Mouse (Mus musculus) heart, embryonic 12.5 days (tissue): Measurements from ENCODE around the gene Cotl1. TPM values are rescaled to one million over a fixed set of nuclear protein-coding genes. Genes with fewer than 3 reads are reported as not detected.
A peak's percentile ranks its signal among the peaks of the same experiment; 100 is the strongest.

ENCODE experiments used
- ATAC-seq: fragments of 200-750 bp; cut with Nextera tagmentation; 2 replicates; pipeline ENCODE4 v1.8.0; 2017; ENCODE audit warnings: moderate TSS enrichment, moderate library complexity; ENCODE audit not compliant: insufficient number of reproducible peaks, low FRiP score
- H3K27ac ChIP-seq: fragments of 300-500 bp; sonication (generic); 2 replicates; pipeline ENCODE4 v1.5.1; 2016; ENCODE audit warnings: mild to moderate bottlenecking, moderate library complexity; ENCODE audit not compliant: poor library complexity, severe bottlenecking
- H3K27me3 ChIP-seq: fragments of 300-500 bp; sonication (generic); replicated peaks from 2 replicates; pipeline ENCODE4 v1.6.1; 2016; ENCODE audit warnings: mild to moderate bottlenecking, moderate library complexity
- H3K36me3 ChIP-seq: fragments of 300-500 bp; sonication (generic); 2 replicates; pipeline ENCODE4 v1.6.1; 2016; ENCODE audit warnings: mild to moderate bottlenecking, moderate library complexity
- H3K4me1 ChIP-seq: fragments of 300-500 bp; sonication (generic); replicated peaks from 2 replicates; pipeline ENCODE4 v1.6.1; 2016; ENCODE audit warnings: mild to moderate bottlenecking
- H3K4me2 ChIP-seq: fragments of 300-500 bp; sonication (generic); 2 replicates; pipeline ENCODE4 v1.6.1; 2016; ENCODE audit warnings: mild to moderate bottlenecking, moderate library complexity
- H3K4me3 ChIP-seq: fragments of 300-500 bp; sonication (generic); 2 replicates; pipeline ENCODE4 v1.5.1; 2016; ENCODE audit warnings: mild to moderate bottlenecking
- H3K9ac ChIP-seq: fragments of 300-500 bp; sonication (generic); 2 replicates; pipeline ENCODE4 v1.6.1; 2016; ENCODE audit warnings: mild to moderate bottlenecking, moderate library complexity
- H3K9me3 ChIP-seq: fragments of 300-500 bp; sonication (generic); replicated peaks from 2 replicates; pipeline ENCODE4 v1.6.1; 2016; ENCODE audit warnings: mild to moderate bottlenecking, moderate library complexity
- WGBS: fragments of 180-500 bp; shearing (Covaris S2); methylation state at CpG from one replicate; pipeline ENCODE4 v1.1.7; 2016; 5-methylcytosine and 5-hydroxymethylcytosine counted together
- polyA plus RNA-seq: library from polyadenylated mRNA; unstranded; fragments of >200 nt; fragmentation: Nextera tagmentation; extraction: Ambion mirVana; gene quantifications from 2 replicates; pipeline ENCODE4 v1.2.1, GENCODE M21; 2016

Cotl1 gene
- 40.6 and 54.2 TPM in 2 replicates for polyA plus RNA-seq

DNA sequence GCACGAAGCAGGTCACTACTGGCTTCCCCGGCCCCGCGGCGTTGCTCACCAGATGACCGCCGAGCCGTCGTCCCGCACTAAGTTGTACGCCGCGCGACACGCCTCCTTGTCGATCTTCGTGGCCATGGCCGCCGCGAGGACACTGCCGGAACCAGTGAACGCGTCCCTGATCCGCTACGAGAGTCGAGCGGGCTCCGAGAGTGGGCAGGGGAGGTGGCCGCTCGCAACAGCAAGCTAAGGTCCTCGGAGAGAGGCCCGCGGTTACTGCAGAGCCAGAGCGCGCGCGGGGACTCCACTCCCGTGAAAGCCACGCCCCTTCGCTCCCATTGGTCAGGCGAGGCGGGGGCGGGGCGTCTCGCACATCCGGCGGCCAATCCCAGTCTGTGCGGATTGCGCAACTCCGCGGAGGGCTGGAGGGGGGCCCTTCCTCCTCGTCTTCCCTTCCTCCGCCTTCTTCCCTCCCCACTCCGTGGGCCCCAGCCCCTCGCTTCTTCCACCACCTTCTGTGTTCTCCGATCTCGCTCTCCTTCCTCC lies at the start of gene Cotl1:
Gene Cotl1 (minus strand): TSS at position 270 of the 534 bp plus-strand sequence.
- Histone ChIP-seq H3K4me2 (peak within 1 kb of the TSS; percentile 88), H3K4me3 (peak within 1 kb of the TSS; percentile 67), H3K36me3 (no peaks in the 10 kb centered on the region), H3K9ac (peak within 1 kb of the TSS; percentile 81), H3K4me1 (peaks cover 39% of the 10 kb centered on the region), H3K27me3 (0 out of 2 replicates have a peak, but pooled peaks cover 2% of the 10 kb centered on the region), H3K27ac (peak within 1 kb of the TSS; percentile 67), H3K9me3 (no peaks in the 10 kb centered on the region)
- WGBS: under 1% methylated on average over 57 of the region's 57 CpGs
- peak; percentile 94 for ATAC-seq

GRCm38 (mm10) chr8:119888012-119888411 lies 47.7 kb upstream of the Cotl1 start:
- Histone ChIP-seq H3K4me3 (no peak overlapping the region), H3K27ac (no peak overlapping the region), H3K9me3 (no peaks in the 10 kb centered on the region), H3K36me3 (no peaks in the 10 kb centered on the region), H3K4me2 (no peak overlapping the region), H3K9ac (no peak overlapping the region), H3K4me1 (peaks cover 15% of the 10 kb centered on the region), H3K27me3 (peaks cover 4% of the 10 kb centered on the region; the same call in 1 of the 2 replicates)
- no peak for ATAC-seq
- 71% methylated on average over 4 of the region's 4 CpGs for WGBS

DNA sequence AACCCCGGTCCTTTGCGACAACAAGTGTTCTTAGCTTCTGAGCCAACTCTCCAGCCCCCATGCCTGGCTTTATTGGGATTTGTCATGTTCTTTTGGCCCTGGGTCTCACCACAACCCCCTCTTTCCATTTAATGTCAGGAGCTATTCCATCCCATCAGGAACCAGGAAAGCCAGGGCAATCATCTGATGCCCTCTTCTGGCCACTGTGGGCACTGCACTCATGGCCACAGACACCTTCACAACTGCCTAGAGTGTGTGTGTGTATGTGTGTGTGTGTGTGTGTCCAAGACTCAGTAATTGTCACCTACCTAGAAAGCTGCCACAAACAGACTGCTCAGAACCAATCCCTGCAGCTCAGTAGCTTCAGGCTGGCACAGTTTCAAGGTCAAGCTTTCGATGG lies 46.8 kb upstream of the Cotl1 start:
- WGBS: 90% methylated on average over 3 of the region's 3 CpGs

GRCm38 (mm10) chr8:119885612-119886011 lies 45.3 kb upstream of the Cotl1 start:
- ATAC-seq: peak; percentile 71
- Histone ChIP-seq H3K4me2 (peak overlapping the region; percentile 8; the same call in 1 of the 2 replicates), H3K4me1 (peaks cover 15% of the 10 kb centered on the region), H3K36me3 (no peaks in the 10 kb centered on the region), H3K9ac (no peak overlapping the region), H3K27ac (peak overlapping the region; percentile 28; the same call in 1 of the 2 replicates), H3K4me3 (no peak overlapping the region), H3K27me3 (peaks cover 4% of the 10 kb centered on the region), H3K9me3 (no peaks in the 10 kb centered on the region)
- WGBS: 29% methylated on average over 3 of the region's 3 CpGs

More for the DNA sequence above, 46.8 kb upstream of the Cotl1 start:
- H3K4me2 ChIP-seq: no peak overlapping the region
- H3K36me3 ChIP-seq: no peaks in the 10 kb centered on the region
- no peak overlapping the region for H3K4me3 ChIP-seq
- ATAC-seq: no peak
- H3K4me1 ChIP-seq: peaks cover 15% of the 10 kb centered on the region
- H3K27me3 ChIP-seq: peaks cover 4% of the 10 kb centered on the region; the same call in 1 of the 2 replicates
- H3K9me3 ChIP-seq: no peaks in the 10 kb centered on the region
- H3K9ac ChIP-seq: no peak overlapping the region
- H3K27ac ChIP-seq: no peak overlapping the region

DNA sequence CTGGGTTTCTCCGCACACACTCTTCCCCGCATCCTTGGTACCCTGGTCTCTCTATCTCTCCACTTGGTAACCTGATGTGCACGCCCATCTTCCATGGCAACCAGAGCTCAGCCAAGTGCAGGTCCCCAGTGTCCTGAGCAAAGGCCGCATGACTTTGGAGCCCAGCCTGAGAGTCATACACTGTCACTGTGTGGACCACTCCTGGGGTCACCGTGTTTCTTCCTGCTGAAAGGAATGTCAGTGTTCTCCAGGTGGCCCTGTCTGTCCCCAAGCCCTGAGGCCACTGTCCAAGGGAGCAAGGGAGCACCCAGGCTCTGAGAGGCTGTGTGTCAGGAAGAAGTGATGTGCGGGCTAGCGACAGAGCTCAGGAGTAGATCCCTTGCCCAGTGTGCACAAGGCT lies 42.9 kb upstream of the Cotl1 start:
- Histone ChIP-seq H3K36me3 (peaks cover 4% of the 10 kb centered on the region; the same call in 1 of the 2 replicates), H3K9me3 (no peaks in the 10 kb centered on the region), H3K4me2 (no peak overlapping the region), H3K4me1 (peaks cover 13% of the 10 kb centered on the region), H3K27me3 (peaks cover 9% of the 10 kb centered on the region), H3K27ac (no peak overlapping the region), H3K4me3 (no peak overlapping the region), H3K9ac (no peak overlapping the region)
- WGBS: 82% methylated on average over 7 of the region's 7 CpGs
- no peak for ATAC-seq

GRCm38 (mm10) chr8:119881917-119882316 lies 41.6 kb upstream of the Cotl1 start:
- no peak overlapping the region for H3K27ac ChIP-seq
- H3K9ac ChIP-seq: no peak overlapping the region
- peaks cover 13% of the 10 kb centered on the region for H3K4me1 ChIP-seq
- peaks cover 6% of the 10 kb centered on the region; the same call in 1 of the 2 replicates for H3K36me3 ChIP-seq
- H3K4me2 ChIP-seq: no peak overlapping the region
- 73% methylated on average over 8 of the region's 8 CpGs for WGBS
- no peaks in the 10 kb centered on the region for H3K9me3 ChIP-seq
- ATAC-seq: no peak
- H3K27me3 ChIP-seq: peaks cover 9% of the 10 kb centered on the region
- H3K4me3 ChIP-seq: no peak overlapping the region

GRCm38 (mm10) chr8:119881301-119881700 lies 41.0 kb upstream of the Cotl1 start:
- Histone ChIP-seq H3K9me3 (no peaks in the 10 kb centered on the region), H3K9ac (no peak overlapping the region), H3K27ac (no peak overlapping the region), H3K4me1 (peaks cover 12% of the 10 kb centered on the region), H3K36me3 (peaks cover 10% of the 10 kb centered on the region), H3K4me3 (no peak overlapping the region), H3K27me3 (peaks cover 9% of the 10 kb centered on the region), H3K4me2 (no peak overlapping the region)
- WGBS: 78% methylated on average over 6 of the region's 6 CpGs
- no peak for ATAC-seq

DNA sequence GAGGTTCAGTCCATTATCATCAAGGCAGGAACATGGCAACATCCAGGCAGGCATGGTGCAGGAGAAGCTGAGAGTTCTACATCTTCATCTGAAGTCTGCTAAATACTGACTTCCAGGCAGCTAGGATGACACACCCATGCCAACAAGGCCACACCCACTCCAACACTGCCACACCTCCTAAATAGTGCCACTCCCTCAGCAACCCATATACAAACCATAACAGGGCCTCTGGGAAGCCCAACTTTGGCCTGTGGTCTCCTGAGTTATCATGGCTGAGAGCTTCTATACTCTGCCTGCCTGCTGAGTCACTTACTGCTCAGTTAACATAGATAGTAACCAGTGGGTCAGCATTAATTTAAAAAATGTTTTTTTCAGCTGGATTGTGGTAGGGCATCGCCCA lies 32.8 kb upstream of the Cotl1 start:
- H3K36me3 ChIP-seq: peaks cover 63% of the 10 kb centered on the region
- no peak overlapping the region for H3K9ac ChIP-seq
- WGBS: 93% methylated on average over 1 of the region's 1 CpGs
- no peak overlapping the region for H3K4me3 ChIP-seq
- peaks cover 9% of the 10 kb centered on the region for H3K27me3 ChIP-seq
- no peaks in the 10 kb centered on the region for H3K4me1 ChIP-seq
- no peak for ATAC-seq
- H3K9me3 ChIP-seq: peaks cover 13% of the 10 kb centered on the region
- H3K27ac ChIP-seq: no peak overlapping the region
- H3K4me2 ChIP-seq: no peak overlapping the region

GRCm38 (mm10) chr8:119869616-119870015 lies 29.3 kb upstream of the Cotl1 start:
- Histone ChIP-seq H3K9me3 (peaks cover 13% of the 10 kb centered on the region), H3K4me1 (no peaks in the 10 kb centered on the region), H3K4me3 (no peak overlapping the region), H3K27me3 (peaks cover 15% of the 10 kb centered on the region), H3K4me2 (no peak overlapping the region), H3K9ac (no peak overlapping the region), H3K27ac (no peak overlapping the region), H3K36me3 (peaks cover 55% of the 10 kb centered on the region)
- ATAC-seq: no peak
- WGBS: 78% methylated on average over 20 of the region's 20 CpGs

DNA sequence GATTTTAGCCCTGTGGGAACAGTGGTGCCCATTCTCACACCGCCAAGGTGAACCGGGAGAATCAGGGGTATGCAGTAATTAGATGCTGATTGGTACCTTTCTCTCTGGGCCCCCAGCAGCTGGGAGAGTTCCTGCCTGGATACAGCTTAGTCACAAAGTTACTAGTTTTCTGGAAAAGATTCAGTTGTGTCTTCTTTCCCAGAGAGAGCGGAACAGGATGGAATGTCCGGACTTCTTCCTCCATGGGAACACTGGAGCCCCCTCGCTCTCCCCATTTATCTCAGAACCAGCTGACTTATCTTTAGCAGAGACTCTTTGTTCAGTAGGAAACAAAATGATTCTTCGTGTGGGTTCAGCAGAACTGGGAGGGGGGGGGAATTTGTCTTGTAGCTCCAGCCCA lies 22.4 kb upstream of the Cotl1 start:
- Histone ChIP-seq H3K4me3 (peak overlapping the region; percentile 83), H3K4me2 (peak overlapping the region; percentile 85), H3K9me3 (no peaks in the 10 kb centered on the region), H3K4me1 (peaks cover 18% of the 10 kb centered on the region), H3K9ac (peak overlapping the region; percentile 85), H3K27ac (0 out of 2 replicates have a peak overlapping the region, but pooled peaks have one; percentile 49), H3K36me3 (peaks cover 5% of the 10 kb centered on the region; the same call in 1 of the 2 replicates), H3K27me3 (peaks cover 24% of the 10 kb centered on the region; the same call in 1 of the 2 replicates)
- no peak; the same call in 1 of the 2 replicates for ATAC-seq
- WGBS: 5% methylated on average over 6 of the region's 6 CpGs

- H3K36me3 ChIP-seq: peaks cover 5% of the 10 kb centered on the region; the same call in 1 of the 2 replicates
- H3K27ac ChIP-seq: peak overlapping the region; percentile 49
- H3K4me2 ChIP-seq: peak overlapping the region; percentile 85
- peak overlapping the region; percentile 85 for H3K9ac ChIP-seq
- 2% methylated on average over 19 of the region's 19 CpGs for WGBS
- H3K27me3 ChIP-seq: peaks cover 28% of the 10 kb centered on the region; the same call in 1 of the 2 replicates
- peak overlapping the region; percentile 83 for H3K4me3 ChIP-seq
- H3K4me1 ChIP-seq: peaks cover 18% of the 10 kb centered on the region
- ATAC-seq: peak; percentile 26
- no peaks in the 10 kb centered on the region for H3K9me3 ChIP-seq
Measured at GRCm38 (mm10) chr8:119862390-119862734, 22.0 kb upstream of the Cotl1 start.
